Mouse (Mus musculus): ENCODE measurements at regions not wholly inside any gene's neighbourhood (a gene's known extent, or its start where the extent isn't known, plus 50 kb on each side); places are given as distances from the start of the nearest gene placed in this dataset.

- no peak for DNase-seq (ENCODE audit: low spot score in 2 of 2)
These were observed 873.2 kb downstream of the Slc22a22 start for GRCm38 (mm10) chr15:56604266-56604665.

- no peak for DNase-seq (ENCODE audit: low spot score in 2 of 2)
These were observed 884.8 kb downstream of the Slc22a22 start for GRCm38 (mm10) chr15:56592656-56593055.

GRCm38 (mm10) chr15:56580745-56581515, 896.5 kb downstream of the Slc22a22 start:
- no peak for DNase-seq (ENCODE audit: low spot score in 2 of 2)

GRCm38 (mm10) chr15:56563192-56563591, 914.2 kb downstream of the Slc22a22 start:
- no peak for DNase-seq (ENCODE audit: low spot score in 2 of 2)

- no peak for DNase-seq (ENCODE audit: low spot score in 2 of 2)
These were observed 914.6 kb downstream of the Slc22a22 start for GRCm38 (mm10) chr15:56562785-56563184.

GRCm38 (mm10) chr15:56562143-56562542, 915.3 kb downstream of the Slc22a22 start:
- no peak for DNase-seq (ENCODE audit: low spot score in 2 of 2)

GRCm38 (mm10) chr15:56554386-56554785, 923.0 kb downstream of the Slc22a22 start:
- DNase-seq (ENCODE audit: low spot score in 2 of 2): peak in 1 of 2 experiments; percentile 16

- no peak for DNase-seq (ENCODE audit: low spot score in 2 of 2)
These were observed 923.6 kb downstream of the Slc22a22 start for GRCm38 (mm10) chr15:56553851-56554250.

- DNase-seq (ENCODE audit: low spot score in 2 of 2): no peak
These were observed 945.9 kb downstream of the Slc22a22 start for GRCm38 (mm10) chr15:56531529-56531928.

GRCm38 (mm10) chr15:56518379-56518778, 959.0 kb downstream of the Slc22a22 start:
- DNase-seq (ENCODE audit: low spot score in 2 of 2): no peak

GRCm38 (mm10) chr15:56516095-56516494, 961.3 kb downstream of the Slc22a22 start:
- no peak for DNase-seq (ENCODE audit: low spot score in 2 of 2)

GRCm38 (mm10) chr15:56498774-56499173, 978.7 kb downstream of the Slc22a22 start:
- DNase-seq (ENCODE audit: low spot score in 2 of 2): no peak

- no peak for DNase-seq (ENCODE audit: low spot score in 2 of 2)
These were observed 979.7 kb downstream of the Slc22a22 start for GRCm38 (mm10) chr15:56497757-56498156.

GRCm38 (mm10) chr15:56496355-56496754, 981.1 kb downstream of the Slc22a22 start:
- no peak for DNase-seq (ENCODE audit: low spot score in 2 of 2)

- no peak for DNase-seq (ENCODE audit: low spot score in 2 of 2)
These were observed 991.5 kb downstream of the Slc22a22 start for GRCm38 (mm10) chr15:56485931-56486330.

- DNase-seq (ENCODE audit: low spot score in 2 of 2): no peak
These were observed 992.7 kb downstream of the Slc22a22 start for GRCm38 (mm10) chr15:56484693-56485092.

- DNase-seq (ENCODE audit: low spot score in 2 of 2): no peak
These were observed 997.7 kb downstream of the Slc22a22 start for GRCm38 (mm10) chr15:56479682-56480081.

- DNase-seq (ENCODE audit: low spot score in 2 of 2): no peak
These were observed 998.4 kb downstream of the Slc22a22 start for GRCm38 (mm10) chr15:56479015-56479414.

- DNase-seq (ENCODE audit: low spot score in 2 of 2): no peak
These were observed 1003.7 kb downstream of the Slc22a22 start for GRCm38 (mm10) chr15:56473679-56474078.

GRCm38 (mm10) chr15:56451881-56452280, 1025.5 kb downstream of the Slc22a22 start:
- DNase-seq (ENCODE audit: low spot score in 2 of 2): no peak

- DNase-seq (ENCODE audit: low spot score in 2 of 2): no peak
These were observed 1029.3 kb downstream of the Slc22a22 start for GRCm38 (mm10) chr15:56448015-56448645.

GRCm38 (mm10) chr15:56440171-56440570, 1037.3 kb downstream of the Slc22a22 start:
- no peak for DNase-seq (ENCODE audit: low spot score in 2 of 2)

GRCm38 (mm10) chr15:56438370-56438769, 1039.1 kb downstream of the Slc22a22 start:
- no peak for DNase-seq (ENCODE audit: low spot score in 2 of 2)

Data from urinary bladder, adult 18-20 months (tissue).